Mouse (Mus musculus) natural killer cell, adult 2 months (primary cell): ENCODE data around the gene Ubn1.

Experiments used
- DNase-seq, 2 experiments: peaks; one replicate each; pipeline ENCODE4 v3.0.0; 2022; ENCODE audit warnings: low spot score in 2 of 2

Ubn1 gene

GRCm38 (mm10) chr16:5049774-5050234 is at the start of gene Ubn1, which contains the start of gene Glyr1:
Gene Ubn1, plus strand, starts transcription at chr16:5050057.
Gene Glyr1, minus strand, starts transcription at chr16:5049863.
- DNase-seq, result peak; percentile 99

GRCm38 (mm10) chr16:5000611-5001010 is 49.2 kb upstream of the Ubn1 start:
- DNase-seq, result no peak

DNA sequence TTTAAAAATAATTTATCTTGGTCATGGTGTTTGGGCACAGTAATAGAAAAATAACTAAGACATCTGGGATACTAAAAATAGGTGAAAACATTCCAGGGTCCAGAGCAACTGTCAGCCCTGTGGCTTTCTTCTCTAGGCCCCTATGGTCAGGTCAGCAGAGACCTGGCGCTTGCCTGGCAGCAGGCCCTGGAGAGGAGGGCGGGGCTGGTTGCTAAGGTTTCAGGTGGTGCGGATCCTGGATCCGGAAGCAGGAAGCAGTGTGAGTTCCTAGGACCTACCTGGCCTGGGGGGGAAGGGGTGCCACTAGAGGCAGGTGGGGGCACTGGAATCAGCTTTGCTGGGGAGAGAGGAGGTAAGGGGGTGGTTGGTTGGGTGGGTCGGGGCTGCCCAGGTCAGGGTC is 42.8 kb upstream of the Ubn1 start, which contains the start of gene Smim22:
Smim22 (plus strand) TSS at position 222 of the 400 bp plus-strand sequence.
- DNase-seq, result no peak

GRCm38 (mm10) chr16:5007492-5007891 is 42.4 kb upstream of the Ubn1 start:
- no peak for DNase-seq

DNA sequence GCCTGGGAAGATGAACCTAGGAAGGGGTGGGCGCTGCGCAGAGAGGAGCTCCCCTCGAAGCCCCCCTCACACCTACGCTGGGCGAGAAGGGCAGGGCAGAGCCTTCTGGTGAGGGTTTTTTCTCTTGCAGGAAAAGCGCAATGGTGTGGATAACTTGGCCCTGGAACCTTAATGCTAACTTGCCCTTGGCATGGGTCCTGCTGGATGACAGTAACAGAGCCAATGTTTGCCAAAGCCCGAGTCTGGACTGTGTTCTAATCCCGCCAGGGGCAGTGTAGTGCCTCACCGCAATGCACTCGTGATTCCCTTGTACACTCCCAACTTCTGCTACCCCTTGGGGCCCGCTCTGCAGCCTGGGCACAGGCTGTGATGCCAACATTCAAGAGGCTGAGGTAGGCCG is 41.8 kb upstream of the Ubn1 start:
- no peak for DNase-seq

DNA sequence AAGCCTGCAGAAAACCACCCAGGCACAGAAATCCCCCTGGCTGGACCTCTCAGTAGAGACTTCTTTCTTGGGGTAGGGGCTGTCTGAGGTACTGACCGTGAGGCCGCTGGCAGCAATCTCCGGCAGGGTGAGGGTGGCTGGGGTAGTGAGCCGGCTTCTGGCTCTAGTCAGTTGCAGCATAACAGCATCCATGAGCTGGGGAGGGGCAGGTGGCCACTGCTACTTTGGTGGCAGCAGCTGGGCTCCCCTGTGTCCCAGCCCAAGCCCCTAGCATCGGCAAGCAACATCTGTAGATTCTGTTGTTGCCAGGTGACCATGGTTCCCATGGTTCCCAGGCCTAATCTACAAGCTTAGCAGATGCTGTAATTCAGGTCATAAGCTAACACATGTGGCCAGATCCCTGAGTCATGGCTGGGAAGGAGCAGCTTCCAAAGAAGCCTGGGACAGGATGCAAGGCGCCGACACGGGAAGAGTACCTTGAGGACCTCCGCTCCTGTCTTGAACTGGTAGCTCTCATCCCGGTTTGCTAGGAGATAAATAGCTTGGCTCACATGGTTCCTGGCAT is 39.4 kb upstream of the Ubn1 start:
- DNase-seq, result no peak

- DNase-seq, result peak in 1 of 2 experiments; percentile 65
Observed at GRCm38 (mm10) chr16:5011285-5011684, 38.6 kb upstream of the Ubn1 start.

GRCm38 (mm10) chr16:5012036-5013005 is 37.5 kb upstream of the Ubn1 start:
- no peak for DNase-seq

DNA sequence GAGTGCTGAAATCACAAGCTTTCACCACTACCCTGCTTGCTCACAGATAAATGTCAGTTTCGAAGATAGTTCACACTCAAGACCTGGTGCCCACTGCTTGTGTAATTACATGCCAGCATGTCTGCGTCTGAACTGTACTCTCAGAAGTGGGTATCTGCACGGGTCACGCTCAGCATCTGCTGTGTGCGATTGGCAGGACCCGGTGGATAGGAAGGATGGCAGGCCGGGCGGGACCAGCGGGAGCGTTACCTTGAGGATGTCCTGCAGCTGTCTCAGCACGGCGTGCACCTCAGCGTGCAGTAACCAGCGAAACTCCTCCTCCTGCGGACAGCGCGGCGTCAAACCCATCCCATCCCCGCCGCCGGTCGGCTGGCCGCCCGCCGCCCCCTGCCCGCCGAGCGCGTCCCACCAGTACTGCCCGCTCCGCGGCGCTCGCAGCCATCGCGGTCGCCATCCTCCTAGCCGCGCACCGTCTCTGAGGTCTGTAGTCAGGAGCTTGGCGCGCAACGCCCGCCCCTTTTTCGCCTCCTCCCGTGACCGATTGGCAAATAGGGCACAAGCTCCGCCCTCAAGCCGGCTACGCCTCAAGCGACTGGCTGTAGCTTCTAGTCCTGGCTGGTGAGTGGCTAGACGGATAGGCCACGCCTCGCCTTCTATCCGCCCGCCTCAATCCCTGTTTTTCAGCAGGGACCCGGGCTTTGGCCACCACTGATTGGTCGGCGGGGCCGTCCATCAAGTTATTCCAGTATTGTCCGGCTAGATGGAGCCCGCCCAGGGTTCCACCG is 36.6 kb upstream of the Ubn1 start, which contains the start of gene Rogdi:
Rogdi (minus strand) TSS at position 500 of the 785 bp plus-strand sequence.
- DNase-seq, result peak; percentile 90 to 94

DNA sequence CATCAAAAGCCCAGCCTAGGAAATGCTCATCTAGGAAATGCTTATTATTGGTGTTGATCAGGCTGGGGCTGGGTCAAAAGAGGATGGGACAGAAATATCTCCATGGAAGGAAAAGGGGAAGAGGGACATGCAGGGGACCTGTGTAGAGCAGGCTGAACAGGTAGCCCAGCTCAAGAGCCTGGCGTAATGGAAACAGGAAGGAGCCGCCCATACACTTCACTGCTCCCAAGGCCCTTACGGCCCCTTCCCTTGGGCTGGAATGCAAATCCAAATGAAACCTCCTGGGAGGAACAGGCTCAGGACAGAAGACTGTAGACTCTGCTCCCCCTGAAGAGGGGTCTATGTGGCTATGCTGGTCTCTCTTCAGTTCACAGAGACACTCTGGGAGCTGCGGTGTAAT is 35.3 kb upstream of the Ubn1 start:
- no peak for DNase-seq

DNA sequence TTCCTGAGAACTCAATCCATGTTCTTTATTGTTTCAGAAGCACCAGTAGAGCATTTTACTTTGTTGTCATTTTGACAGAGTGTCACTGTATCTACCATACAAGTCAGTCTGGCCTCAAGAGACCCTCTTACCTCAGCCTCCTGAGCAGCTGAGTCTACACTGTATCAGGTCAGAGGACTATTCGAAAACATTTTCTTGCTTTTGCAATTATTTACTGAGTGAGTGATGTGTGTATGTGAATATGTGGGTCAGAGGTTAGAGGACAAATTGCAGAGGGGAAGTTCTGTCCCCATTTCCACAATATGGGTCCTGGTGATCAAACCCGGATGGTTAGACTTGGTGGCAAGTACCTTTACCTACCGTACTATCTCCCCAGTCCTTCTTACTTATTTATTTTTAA is 25.8 kb upstream of the Ubn1 start:
- no peak for DNase-seq

- peak; percentile 79 to 89 for DNase-seq
Observed at GRCm38 (mm10) chr16:5029847-5030246, 20.0 kb upstream of the Ubn1 start.

DNA sequence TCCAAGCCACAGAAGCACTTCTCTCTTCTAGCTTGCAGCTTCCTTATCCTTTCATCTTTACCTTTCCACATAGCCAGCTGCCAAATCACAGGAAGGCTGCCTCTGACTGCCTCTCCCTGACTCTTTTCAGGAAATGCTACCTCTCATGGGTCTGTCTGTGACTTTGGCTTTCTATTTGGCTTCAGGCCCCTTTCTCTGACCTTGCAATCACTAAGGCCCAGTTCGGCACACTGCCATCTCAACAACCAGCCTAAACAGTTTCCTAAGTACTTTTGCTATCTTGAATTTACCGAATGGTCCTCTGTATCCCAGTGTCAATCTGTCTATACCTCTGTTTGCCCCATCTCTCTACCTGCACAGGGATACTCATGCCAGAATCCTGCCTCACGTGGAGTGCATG is 14.3 kb upstream of the Ubn1 start:
- DNase-seq, result no peak

GRCm38 (mm10) chr16:5036649-5037234 is 13.1 kb upstream of the Ubn1 start:
- DNase-seq, result no peak

DNA sequence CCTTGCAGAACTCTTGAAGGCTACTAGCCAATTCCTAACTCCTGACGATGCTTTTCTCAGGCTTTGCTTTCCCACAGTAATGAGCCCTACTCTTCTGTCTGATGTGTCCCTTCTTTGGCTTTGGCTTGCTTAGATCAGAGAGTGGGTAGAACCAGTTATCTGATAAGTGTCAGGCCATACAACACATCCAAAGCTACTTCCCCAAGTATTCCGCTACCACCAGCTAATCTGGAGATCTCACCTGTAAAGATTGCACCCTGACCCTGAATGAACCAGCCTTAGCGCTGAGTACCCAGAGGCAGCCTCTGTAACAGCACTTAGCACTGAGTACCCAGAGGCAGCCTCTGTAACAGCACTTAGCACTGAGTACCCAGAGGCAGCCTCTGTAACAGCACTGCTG is 4.5 kb upstream of the Ubn1 start:
- DNase-seq, result no peak

DNA sequence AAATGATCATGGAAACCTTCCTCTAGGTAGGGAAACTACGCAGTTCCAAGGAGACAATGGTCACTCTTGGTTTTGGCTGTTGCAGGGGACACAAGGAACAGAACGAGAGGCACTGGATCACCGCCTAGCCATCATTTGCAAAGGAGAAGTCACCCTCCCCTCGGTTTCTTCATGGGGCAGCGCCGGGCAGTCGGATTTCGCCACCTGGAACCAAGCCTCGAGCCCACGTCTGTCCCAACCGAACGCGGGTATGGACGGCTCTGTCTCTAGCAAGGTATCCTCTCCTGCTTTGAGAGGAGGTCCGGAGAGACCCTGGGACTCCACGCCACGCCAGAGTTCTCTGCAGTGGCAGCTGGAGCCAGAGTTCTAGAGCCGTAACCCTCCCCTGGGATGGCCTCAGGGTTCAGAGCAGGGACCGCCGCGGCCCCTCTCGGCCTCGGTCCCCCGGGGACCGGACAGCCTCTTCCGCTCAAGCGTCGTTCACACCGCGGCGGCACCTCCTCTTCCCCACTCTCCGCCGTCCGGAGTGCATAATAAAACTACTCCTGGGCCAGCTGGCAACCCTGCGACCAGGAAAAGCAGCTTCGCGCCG is 579 bp upstream of the Ubn1 start:
- DNase-seq, result no peak

DNA sequence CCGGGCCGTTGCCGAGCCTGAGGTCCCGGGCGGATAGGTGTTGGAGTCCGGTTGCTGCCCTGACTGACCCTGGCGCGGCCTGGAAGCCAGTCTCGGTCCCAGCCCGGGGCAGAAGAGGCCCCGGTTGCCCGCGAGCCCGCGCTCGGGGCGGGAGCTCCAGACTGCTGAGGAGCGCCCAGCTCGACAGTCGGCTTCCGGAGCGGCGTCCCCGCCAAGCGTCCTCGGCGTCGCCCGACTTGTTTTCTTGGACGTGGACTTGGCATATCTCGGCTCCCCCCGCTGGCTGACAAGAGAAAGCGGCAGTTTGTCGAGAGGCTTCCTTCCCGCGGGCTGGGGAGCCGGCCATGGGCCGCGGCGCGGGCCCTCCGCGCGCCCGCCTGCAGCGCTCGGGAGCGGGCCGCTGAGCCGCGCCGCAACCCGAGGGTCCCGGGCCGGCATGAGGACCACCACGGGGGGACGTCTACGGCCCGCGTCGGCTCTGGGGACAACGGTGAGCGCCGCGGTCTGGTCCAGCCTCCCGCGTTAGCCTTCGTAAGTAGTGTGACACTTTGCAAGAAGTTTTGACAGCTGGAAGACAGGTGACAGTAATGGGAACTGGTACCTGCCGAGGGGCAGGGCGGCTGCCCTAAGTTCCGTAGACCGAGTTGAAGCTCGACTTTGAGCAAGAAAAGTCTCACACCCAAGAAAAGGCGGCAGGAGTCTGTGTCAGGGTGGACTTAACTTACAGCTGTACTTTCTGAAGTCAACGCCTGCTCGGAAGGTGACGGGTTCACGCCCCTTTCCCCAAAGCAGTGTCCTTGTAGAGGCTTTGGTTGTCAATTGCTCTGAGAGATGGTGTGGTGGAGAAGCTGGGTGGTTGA is 624 bp downstream of the Ubn1 start:
- peak; percentile 77 for DNase-seq

GRCm38 (mm10) chr16:5058114-5058513 is 8.3 kb downstream of the Ubn1 start:
- DNase-seq, result no peak

DNA sequence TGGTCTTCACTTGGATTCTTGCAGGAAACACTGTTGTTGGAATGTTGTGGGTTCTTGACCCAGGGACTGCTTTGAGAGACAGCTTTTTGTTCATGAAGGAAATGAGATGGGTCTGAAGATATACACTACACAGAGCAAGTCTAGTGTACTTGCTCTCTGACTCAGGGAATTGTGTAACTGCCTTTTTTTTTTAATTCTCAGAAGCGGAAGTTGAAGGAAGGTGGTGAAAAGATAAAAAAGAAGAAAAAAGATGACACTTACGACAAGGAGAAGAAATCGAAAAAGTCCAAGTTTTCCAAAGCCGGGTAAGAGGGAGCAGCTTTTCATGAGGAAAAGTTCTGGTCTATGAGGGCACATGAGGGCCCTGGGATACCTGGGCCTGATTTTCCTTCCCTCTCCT is 13.6 kb downstream of the Ubn1 start:
- no peak for DNase-seq

GRCm38 (mm10) chr16:5070321-5070720 is 20.5 kb downstream of the Ubn1 start:
- no peak for DNase-seq
